Mouse (Mus musculus) stomach, embryonic 14.5 days (tissue): ENCODE data around the gene Tcea2. TPM values are rescaled to one million over a fixed set of nuclear protein-coding genes. Genes with fewer than 3 reads are reported as not detected.

Experiments used
- ATAC-seq: fragments of 200-750 bp; cut with Nextera tagmentation; 2 replicates; pipeline ENCODE4 v1.8.0; 2017; ENCODE audit warnings: low read depth, moderate TSS enrichment; ENCODE audit not compliant: insufficient number of reproducible peaks, insufficient read depth, low FRiP score
- H3K27ac ChIP-seq: fragments of 300-500 bp; sonication (generic); 2 replicates; pipeline ENCODE4 v1.5.1; 2014; ENCODE audit warnings: mild to moderate bottlenecking, low read length, moderate library complexity, mixed read lengths
- H3K27me3 ChIP-seq: fragments of 300-500 bp; sonication (generic); 2 replicates; pipeline ENCODE4 v1.6.1; 2014; ENCODE audit warnings: low read length, control low read depth, mixed read lengths; ENCODE audit not compliant: control insufficient read depth, insufficient read depth
- H3K36me3 ChIP-seq: fragments of 300-500 bp; sonication (generic); 2 replicates; pipeline ENCODE4 v1.6.1; 2014; ENCODE audit warnings: mild to moderate bottlenecking, control low read depth, low read length, moderate library complexity, mixed read lengths; ENCODE audit not compliant: control insufficient read depth, insufficient read depth
- H3K4me1 ChIP-seq: fragments of 300-500 bp; sonication (generic); 2 replicates; pipeline ENCODE4 v1.6.1; 2014; ENCODE audit warnings: low read length, control low read depth, mixed read lengths; ENCODE audit not compliant: control insufficient read depth, insufficient read depth
- H3K4me2 ChIP-seq: fragments of 300-500 bp; sonication (generic); replicated peaks from 2 replicates; pipeline ENCODE4 v1.6.1; 2014; ENCODE audit warnings: low read depth, low read length, control low read depth
- H3K4me3 ChIP-seq: fragments of 300-500 bp; sonication (generic); 2 replicates; pipeline ENCODE4 v1.5.1; 2014; ENCODE audit warnings: low read depth, low read length, control low read depth
- H3K9ac ChIP-seq: fragments of 300-500 bp; sonication (generic); replicated peaks from 2 replicates; pipeline ENCODE4 v1.6.1; 2014; ENCODE audit warnings: low read depth, mild to moderate bottlenecking, control low read depth, low read length, moderate library complexity, mixed read lengths
- H3K9me3 ChIP-seq: fragments of 300-500 bp; sonication (generic); 2 replicates; pipeline ENCODE4 v1.6.1; 2016; ENCODE audit warnings: low read depth, low read length, control low read depth; ENCODE audit not compliant: control insufficient read depth
- WGBS: fragments of 180-500 bp; shearing (Covaris S2); extraction: QIAGEN DNeasy Blood & Tissue Kit; methylation state at CpG from one replicate; pipeline ENCODE4 v1.1.7; 2014; 5-methylcytosine and 5-hydroxymethylcytosine counted together
- polyA plus RNA-seq: library from polyadenylated mRNA; unstranded; fragments of >200 nt; fragmentation: Nextera tagmentation; extraction: Ambion mirVana; gene quantifications from 2 replicates; pipeline ENCODE4 v1.2.1, GENCODE M21; 2014

Tcea2 gene
- polyA plus RNA-seq, 1 experiment from 2014 or later: 36.7 TPM

- H3K27me3 ChIP-seq: peaks cover 9% of the 10 kb centered on the region
- H3K4me1 ChIP-seq: peaks cover 8% of the 10 kb centered on the region; the same call in 1 of the 2 replicates
- no peak overlapping the region for H3K4me2 ChIP-seq
- no peak overlapping the region for H3K4me3 ChIP-seq
- no peaks in the 10 kb centered on the region for H3K36me3 ChIP-seq
- no peaks in the 10 kb centered on the region for H3K9me3 ChIP-seq
- peak overlapping the region; percentile 48; the same call in 1 of the 2 replicates for H3K27ac ChIP-seq
- no peak for ATAC-seq
- no peak overlapping the region for H3K9ac ChIP-seq
- 64% methylated on average over 5 of the region's 5 CpGs for WGBS
These were observed 2.9 kb upstream of the Tcea2 start for GRCm38 (mm10) chr2:181677096-181677754.

GRCm38 (mm10) chr2:181677755-181678098 is 2.4 kb upstream of the Tcea2 start:
- no peak for ATAC-seq
- H3K27me3 ChIP-seq: peaks cover 4% of the 10 kb centered on the region
- H3K4me2 ChIP-seq: no peak overlapping the region
- no peak overlapping the region for H3K9ac ChIP-seq
- no peaks in the 10 kb centered on the region for H3K36me3 ChIP-seq
- H3K9me3 ChIP-seq: no peaks in the 10 kb centered on the region
- WGBS: 36% methylated on average over 3 of the region's 3 CpGs
- no peak overlapping the region for H3K4me3 ChIP-seq
- peak overlapping the region; percentile 48; the same call in 1 of the 2 replicates for H3K27ac ChIP-seq
- H3K4me1 ChIP-seq: peaks cover 8% of the 10 kb centered on the region; the same call in 1 of the 2 replicates

GRCm38 (mm10) chr2:181678780-181679179 is 1.3 kb upstream of the Tcea2 start:
- Histone ChIP-seq H3K9me3 (no peaks in the 10 kb centered on the region), H3K27me3 (no peaks in the 10 kb centered on the region), H3K9ac (no peak overlapping the region), H3K27ac (no peak overlapping the region), H3K4me3 (no peak overlapping the region), H3K4me1 (peaks cover 8% of the 10 kb centered on the region; the same call in 1 of the 2 replicates), H3K36me3 (no peaks in the 10 kb centered on the region), H3K4me2 (no peak overlapping the region)
- ATAC-seq: peak; percentile 76; the same call in 1 of the 2 replicates
- 36% methylated on average over 1 of the region's 1 CpGs for WGBS

GRCm38 (mm10) chr2:181680716-181681117 is 607 bp downstream of the Tcea2 start:
- Histone ChIP-seq H3K4me2 (peak overlapping the region; percentile 91), H3K36me3 (no peaks in the 10 kb centered on the region), H3K27me3 (no peaks in the 10 kb centered on the region), H3K4me3 (peak overlapping the region; percentile 68), H3K9ac (peak overlapping the region; percentile 82), H3K4me1 (peaks cover 8% of the 10 kb centered on the region; the same call in 1 of the 2 replicates), H3K27ac (peak overlapping the region; percentile 52; the same call in 1 of the 2 replicates), H3K9me3 (no peaks in the 10 kb centered on the region)
- ATAC-seq: no peak
- 16% methylated on average over 7 of the region's 7 CpGs for WGBS

GRCm38 (mm10) chr2:181681978-181682377 is 1.9 kb downstream of the Tcea2 start:
- Histone ChIP-seq H3K4me3 (no peak overlapping the region), H3K9me3 (no peaks in the 10 kb centered on the region), H3K4me2 (no peak overlapping the region), H3K36me3 (peaks cover 6% of the 10 kb centered on the region; the same call in 1 of the 2 replicates), H3K9ac (no peak overlapping the region), H3K27me3 (no peaks in the 10 kb centered on the region), H3K4me1 (0 out of 2 replicates have a peak, but pooled peaks cover 8% of the 10 kb centered on the region), H3K27ac (no peak overlapping the region)
- WGBS: 68% methylated on average over 1 of the region's 1 CpGs
- peak; percentile 30; the same call in 1 of the 2 replicates for ATAC-seq

- 0 out of 2 replicates have a peak, but pooled peaks cover 8% of the 10 kb centered on the region for H3K4me1 ChIP-seq
- no peak overlapping the region for H3K9ac ChIP-seq
- WGBS: 56% methylated on average over 4 of the region's 4 CpGs
- H3K27me3 ChIP-seq: no peaks in the 10 kb centered on the region
- no peak for ATAC-seq
- H3K4me3 ChIP-seq: no peak overlapping the region
- no peak overlapping the region for H3K4me2 ChIP-seq
- peaks cover 16% of the 10 kb centered on the region for H3K36me3 ChIP-seq
- H3K9me3 ChIP-seq: no peaks in the 10 kb centered on the region
- no peak overlapping the region for H3K27ac ChIP-seq
These were observed 3.3 kb downstream of the Tcea2 start for GRCm38 (mm10) chr2:181683381-181683780.

- Histone ChIP-seq H3K36me3 (peaks cover 26% of the 10 kb centered on the region), H3K9me3 (no peaks in the 10 kb centered on the region), H3K27ac (no peak overlapping the region), H3K9ac (no peak overlapping the region), H3K4me1 (0 out of 2 replicates have a peak, but pooled peaks cover 8% of the 10 kb centered on the region), H3K4me2 (no peak overlapping the region), H3K4me3 (no peak overlapping the region), H3K27me3 (no peaks in the 10 kb centered on the region)
- WGBS: 76% methylated on average over 1 of the region's 1 CpGs
- no peak for ATAC-seq
These were observed 4.6 kb downstream of the Tcea2 start for GRCm38 (mm10) chr2:181684713-181685112.

- whole genome bisulfite sequencing: 92% methylated on average over 4 of the region's 4 CpGs
- H3K4me2 ChIP-seq: no peak overlapping the region
- no peak overlapping the region for H3K9ac ChIP-seq
- H3K9me3 ChIP-seq: no peaks in the 10 kb centered on the region
- H3K4me3 ChIP-seq: no peak overlapping the region
- H3K36me3 ChIP-seq: peaks cover 26% of the 10 kb centered on the region
- 0 out of 2 replicates have a peak, but pooled peaks cover 6% of the 10 kb centered on the region for H3K4me1 ChIP-seq
- ATAC-seq: no peak
- no peak overlapping the region for H3K27ac ChIP-seq
- no peaks in the 10 kb centered on the region for H3K27me3 ChIP-seq
These were observed 5.6 kb downstream of the Tcea2 start for GRCm38 (mm10) chr2:181685686-181686085.
